Mouse (Mus musculus): Measurements from ENCODE around the gene Grm7.

Grm7 gene

GRCm38 (mm10) chr6:111584851-111585250 lies 939.5 kb downstream of the Grm7 start:
- DNase-seq, result no peak

GRCm38 (mm10) chr6:111587572-111587971 lies 942.2 kb downstream of the Grm7 start:
- DNase-seq, result peak; percentile 7

GRCm38 (mm10) chr6:111601892-111602654 lies 956.7 kb downstream of the Grm7 start:
- peak; percentile 69 for DNase-seq

- DNase-seq, result no peak
These were observed 965.0 kb downstream of the Grm7 start for GRCm38 (mm10) chr6:111610396-111610795.

- DNase-seq, result no peak
These were observed 968.5 kb downstream of the Grm7 start for GRCm38 (mm10) chr6:111613834-111614233.
